In the genomic region with DNA sequence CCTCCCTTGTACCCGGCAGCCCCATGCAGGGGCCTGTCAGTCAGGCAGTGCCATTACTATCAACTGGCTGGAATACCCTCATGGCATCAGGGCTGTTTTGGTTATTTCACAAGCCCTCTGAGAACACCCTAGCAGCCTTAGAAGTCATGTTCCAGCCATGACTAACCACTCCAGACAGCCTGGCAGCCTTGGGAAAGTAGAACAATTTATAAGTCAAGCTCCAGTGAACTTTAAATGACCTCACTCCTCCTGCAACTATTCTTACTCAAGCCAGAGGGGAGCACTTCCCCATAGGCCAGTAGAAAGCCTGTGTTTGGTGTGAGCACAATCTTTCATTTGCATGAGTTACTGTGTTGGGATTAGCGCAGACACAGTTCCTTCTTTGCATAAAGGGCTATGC, we compare ENCODE assay signal across 9 mouse cellular contexts.
DNase-seq lines count a peak whose midpoint lies in the region; ATAC-seq lines count a peak whose summit lies in the region.
"Had no signal": no experiment of that assay in that cellular context is flagged by ENCODE, and none has a peak within 500 bp of the region (broad histone marks: within the 10 kb centered on the region; RNA-seq: fewer than 3 reads in every experiment).

No protein-coding gene starts in this region.

- no peaks in the 10 kb centered on the region for H3K36me3 ChIP-seq in stomach, embryonic 15.5 days

- no peak overlapping the region for H3K27ac ChIP-seq in stomach, embryonic 15.5 days
- H3K27ac ChIP-seq: liver, embryonic 14.5 days had no signal

- H3K4me3 ChIP-seq in stomach, embryonic 15.5 days (replicated peaks): no peak overlapping the region

- peaks cover 7% of the 10 kb centered on the region; the same call in 1 of the 2 replicates for H3K4me1 ChIP-seq in stomach, embryonic 15.5 days

- no peaks in the 10 kb centered on the region for H3K9me3 ChIP-seq in stomach, embryonic 15.5 days

- H3K4me2 ChIP-seq in stomach, embryonic 15.5 days: no peak overlapping the region

- DNase-seq in retina, embryonic 14.5 days (ENCODE audit: low spot score): peak; percentile 26
- no peak for DNase-seq in retina, postnatal 1 day
- DNase-seq in embryo, embryonic 11 days: peak; percentile 42
- DNase-seq in kidney, postnatal 14 days: peak; percentile 25
- DNase-seq in urinary bladder, adult 2 months (ENCODE audit: low spot score): no peak

- WGBS in stomach, embryonic 15.5 days: 65% methylated on average over 2 of the region's 2 CpGs

- no peak overlapping the region for H3K9ac ChIP-seq in stomach, embryonic 15.5 days
- H3K9ac ChIP-seq: liver, embryonic 14.5 days had no signal

- no peaks in the 10 kb centered on the region for H3K27me3 ChIP-seq in stomach, embryonic 15.5 days (replicated peaks)

- ATAC-seq in stomach, embryonic 15.5 days (ENCODE audit: insufficient read depth, low FRiP score, low read depth): 0 out of 2 replicates have a peak, but pooled peaks have one; percentile 44
- no peak for ATAC-seq in erythroid progenitor cell, adult 5-6 weeks (replicated peaks; ENCODE audit: low FRiP score, poor library complexity, severe bottlenecking)
- no peak for ATAC-seq in CD4-positive, CD25-positive, alpha-beta regulatory T cell, adult 4 months

Comparison
In these comparisons a context has a peak if more than half of its experiments do, and no peak if none do; other contexts are left out.
1. DNase-seq: peak in retina, embryonic 14.5 days (single experiment), embryo, embryonic 11 days (single experiment) and kidney, postnatal 14 days (single experiment); none in retina, postnatal 1 day (single experiment) and urinary bladder, adult 2 months (single experiment).